Mouse (Mus musculus): Measurements from ENCODE around the gene Armc6.

DNA sequence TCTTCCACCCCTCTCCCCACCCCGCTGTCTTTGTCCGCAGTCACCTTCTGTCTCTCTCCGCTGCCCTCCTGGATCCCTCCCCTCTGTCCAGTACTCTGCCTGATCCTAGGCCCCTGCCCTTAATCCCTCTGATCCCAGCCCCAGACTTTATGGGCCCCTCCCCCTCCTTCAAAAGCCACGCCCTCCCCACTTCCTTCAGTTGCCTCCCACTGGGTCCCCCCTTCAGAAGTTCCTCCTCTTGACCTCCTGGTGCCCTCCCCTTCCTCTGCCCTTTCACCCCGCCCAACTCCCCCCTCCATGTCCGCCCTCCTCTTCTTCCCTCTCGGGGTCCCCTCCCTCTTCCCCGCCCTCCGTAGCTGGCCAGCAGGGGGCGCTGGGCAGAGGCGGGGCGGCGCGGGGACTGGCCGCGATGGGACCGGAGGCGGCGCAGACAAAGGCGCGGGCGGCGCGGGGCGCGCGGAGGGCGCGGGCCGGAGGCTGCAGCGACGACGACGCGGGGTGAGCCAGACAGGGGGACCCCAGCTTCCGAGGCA, 48.4 kb upstream of the Armc6 start, which contains the start of gene Homer3:
- TF ChIP-seq GATA1 (IDR thresholded peaks at IDR 0.05; ENCODE audit: borderline replicate concordance, low read length) (no peak), FLI1 (IDR thresholded peaks at IDR 0.05; ENCODE audit: low read length) (no peak)
